Mouse (Mus musculus) stomach, embryonic 16.5 days (tissue): ENCODE measurements at regions not wholly inside any gene's neighbourhood (a gene's known extent, or its start where the extent isn't known, plus 50 kb on each side); places are given as distances from the start of the nearest gene placed in this dataset.

Experiments
- ATAC-seq: fragments of 200-750 bp; cut with Nextera tagmentation; 2 replicates; pipeline ENCODE4 v1.8.0; 2017; ENCODE audit warnings: moderate number of reproducible peaks, moderate TSS enrichment; ENCODE audit not compliant: insufficient read depth, low FRiP score
- H3K27ac ChIP-seq: fragments of 300-500 bp; sonication (generic); 2 replicates; pipeline ENCODE4 v1.5.1; 2014; ENCODE audit warnings: low read length
- H3K27me3 ChIP-seq: fragments of 300-500 bp; sonication (generic); 2 replicates; pipeline ENCODE4 v1.6.1; 2014; ENCODE audit warnings: low read length, control low read depth, mixed read lengths; ENCODE audit not compliant: control insufficient read depth, insufficient read depth
- H3K36me3 ChIP-seq: fragments of 300-500 bp; sonication (generic); 2 replicates; pipeline ENCODE4 v1.6.1; 2014; ENCODE audit warnings: low read length; ENCODE audit not compliant: control insufficient read depth, insufficient read depth
- H3K4me1 ChIP-seq: fragments of 300-500 bp; sonication (generic); 2 replicates; pipeline ENCODE4 v1.6.1; 2014; ENCODE audit warnings: low read length, control low read depth, mixed read lengths; ENCODE audit not compliant: control insufficient read depth, insufficient read depth
- H3K4me2 ChIP-seq: fragments of 300-500 bp; sonication (generic); 2 replicates; pipeline ENCODE4 v1.6.1; 2014; ENCODE audit warnings: low read depth, low read length, mixed read lengths
- H3K4me3 ChIP-seq: fragments of 300-500 bp; sonication (generic); replicated peaks from 2 replicates; pipeline ENCODE4 v1.5.1; 2014; ENCODE audit warnings: mild to moderate bottlenecking, low read length
- H3K9ac ChIP-seq: fragments of 300-500 bp; sonication (generic); 2 replicates; pipeline ENCODE4 v1.6.1; 2014; ENCODE audit warnings: low read length
- H3K9me3 ChIP-seq: fragments of 300-500 bp; sonication (generic); replicated peaks from 2 replicates; pipeline ENCODE4 v1.6.1; 2016; ENCODE audit warnings: low read length, control low read depth; ENCODE audit not compliant: control insufficient read depth
- WGBS: fragments of 180-500 bp; shearing (Covaris S2); extraction: QIAGEN DNeasy Blood & Tissue Kit; methylation state at CpG from one replicate; pipeline ENCODE4 v1.1.7; 2014; 5-methylcytosine and 5-hydroxymethylcytosine counted together

DNA sequence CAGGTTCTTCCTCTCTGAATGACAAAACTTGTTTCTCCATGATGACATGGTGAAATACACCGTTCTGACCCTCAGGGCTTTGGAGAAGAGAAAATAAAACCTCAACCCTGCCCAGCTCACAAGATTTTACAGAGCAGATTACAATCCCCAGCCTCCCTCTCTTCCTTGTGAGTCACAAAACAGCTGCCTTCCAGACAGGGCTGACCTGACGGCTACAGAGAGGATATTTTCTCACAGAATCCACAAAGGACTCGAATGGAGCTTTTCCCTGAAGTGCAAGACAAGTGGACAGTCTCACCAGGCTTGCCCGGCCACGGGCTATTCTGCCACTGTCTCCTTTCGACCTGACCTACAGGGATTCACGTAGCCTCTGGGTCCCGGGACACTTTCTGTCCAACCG is 318.8 kb downstream of the Sox9 start:
- no peaks in the 10 kb centered on the region for H3K27me3 ChIP-seq
- ATAC-seq: no peak
- 39% methylated on average over 9 of the region's 9 CpGs for WGBS
- H3K4me1 ChIP-seq: peaks cover 36% of the 10 kb centered on the region
- H3K4me3 ChIP-seq: no peak overlapping the region
- no peaks in the 10 kb centered on the region for H3K9me3 ChIP-seq
- H3K4me2 ChIP-seq: peak overlapping the region; percentile 34
- H3K27ac ChIP-seq: peak overlapping the region; percentile 86
- H3K36me3 ChIP-seq: no peaks in the 10 kb centered on the region
- H3K9ac ChIP-seq: peak overlapping the region; percentile 47

- Histone ChIP-seq H3K27me3 (no peaks in the 10 kb centered on the region), H3K36me3 (no peaks in the 10 kb centered on the region), H3K4me3 (no peak overlapping the region), H3K9ac (peak overlapping the region; percentile 47; the same call in 1 of the 2 replicates), H3K9me3 (no peaks in the 10 kb centered on the region), H3K4me1 (peaks cover 29% of the 10 kb centered on the region), H3K27ac (peak overlapping the region; percentile 86), H3K4me2 (peak overlapping the region; percentile 34)
- 51% methylated on average over 11 of the region's 11 CpGs for WGBS
- ATAC-seq: peak; percentile 83
Measured at GRCm38 (mm10) chr11:113101534-113101933, 319.5 kb downstream of the Sox9 start.

DNA sequence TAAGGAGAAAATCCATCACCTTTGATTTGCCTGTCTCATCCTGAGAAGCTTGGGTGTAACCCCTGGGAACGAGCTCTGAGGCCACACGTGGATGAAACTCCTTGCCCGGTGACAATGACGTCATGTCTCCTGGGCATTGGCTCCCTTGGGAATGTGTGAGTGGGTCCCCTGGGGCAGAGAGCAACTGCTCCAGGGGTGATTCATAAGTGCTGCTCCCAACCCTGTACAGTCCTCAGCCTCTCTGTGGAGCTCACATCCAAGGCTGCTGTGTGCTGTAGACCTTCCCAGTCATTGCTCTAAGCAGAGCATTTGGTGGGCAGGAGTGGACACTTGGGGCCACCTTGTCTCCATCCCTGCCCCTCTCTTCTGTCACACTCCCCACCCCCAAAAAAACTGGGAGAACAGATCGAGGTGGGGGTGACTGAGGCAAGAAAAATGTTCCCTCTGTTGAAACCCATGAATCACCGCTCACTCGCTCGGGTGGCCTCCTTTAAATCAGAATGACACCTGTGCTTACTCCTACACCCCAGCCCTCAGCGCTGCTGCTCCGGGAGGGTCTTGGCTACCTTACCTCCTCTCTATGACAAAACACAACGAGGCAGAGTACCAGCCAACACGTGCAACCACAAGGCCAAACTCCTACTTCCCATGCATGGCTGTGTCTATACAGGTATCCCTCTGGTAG is 321.3 kb downstream of the Sox9 start:
- no peak overlapping the region for H3K4me3 ChIP-seq
- peak overlapping the region; percentile 32; the same call in 1 of the 2 replicates for H3K27ac ChIP-seq
- no peaks in the 10 kb centered on the region for H3K36me3 ChIP-seq
- no peak for ATAC-seq
- no peaks in the 10 kb centered on the region for H3K27me3 ChIP-seq
- H3K4me2 ChIP-seq: no peak overlapping the region
- no peaks in the 10 kb centered on the region for H3K9me3 ChIP-seq
- 71% methylated on average over 12 of the region's 12 CpGs for WGBS
- peaks cover 28% of the 10 kb centered on the region for H3K4me1 ChIP-seq
- H3K9ac ChIP-seq: no peak overlapping the region

- Histone ChIP-seq H3K4me2 (no peak overlapping the region), H3K36me3 (no peaks in the 10 kb centered on the region), H3K9me3 (no peaks in the 10 kb centered on the region), H3K9ac (no peak overlapping the region), H3K27me3 (no peaks in the 10 kb centered on the region), H3K4me1 (peaks cover 26% of the 10 kb centered on the region), H3K27ac (no peak overlapping the region), H3K4me3 (no peak overlapping the region)
- WGBS: 50% methylated on average over 11 of the region's 11 CpGs
- 0 out of 2 replicates have a peak, but pooled peaks have one; percentile 25 for ATAC-seq
Measured at GRCm38 (mm10) chr11:113105371-113105770, 323.3 kb downstream of the Sox9 start.

- H3K4me1 ChIP-seq: peaks cover 19% of the 10 kb centered on the region
- no peak for ATAC-seq
- H3K9ac ChIP-seq: no peak overlapping the region
- H3K27me3 ChIP-seq: no peaks in the 10 kb centered on the region
- H3K9me3 ChIP-seq: no peaks in the 10 kb centered on the region
- H3K4me2 ChIP-seq: no peak overlapping the region
- H3K4me3 ChIP-seq: no peak overlapping the region
- H3K27ac ChIP-seq: no peak overlapping the region
- 50% methylated on average over 16 of the region's 16 CpGs for WGBS
- no peaks in the 10 kb centered on the region for H3K36me3 ChIP-seq
Measured at GRCm38 (mm10) chr11:113107205-113107844, 325.3 kb downstream of the Sox9 start.

GRCm38 (mm10) chr11:113107966-113108699 is 326.1 kb downstream of the Sox9 start:
- Histone ChIP-seq H3K9ac (no peak overlapping the region), H3K27ac (no peak overlapping the region), H3K4me1 (peaks cover 15% of the 10 kb centered on the region; the same call in 1 of the 2 replicates), H3K4me3 (no peak overlapping the region), H3K36me3 (no peaks in the 10 kb centered on the region), H3K9me3 (no peaks in the 10 kb centered on the region), H3K27me3 (no peaks in the 10 kb centered on the region), H3K4me2 (no peak overlapping the region)
- 61% methylated on average over 10 of the region's 10 CpGs for WGBS
- ATAC-seq: no peak

- H3K27me3 ChIP-seq: no peaks in the 10 kb centered on the region
- H3K36me3 ChIP-seq: no peaks in the 10 kb centered on the region
- H3K4me3 ChIP-seq: no peak overlapping the region
- peaks cover 18% of the 10 kb centered on the region; the same call in 1 of the 2 replicates for H3K4me1 ChIP-seq
- no peak for ATAC-seq
- no peak overlapping the region for H3K9ac ChIP-seq
- no peak overlapping the region for H3K27ac ChIP-seq
- H3K9me3 ChIP-seq: no peaks in the 10 kb centered on the region
- H3K4me2 ChIP-seq: no peak overlapping the region
- 84% methylated on average over 4 of the region's 4 CpGs for WGBS
Measured at GRCm38 (mm10) chr11:113109096-113109495, 327.1 kb downstream of the Sox9 start.

DNA sequence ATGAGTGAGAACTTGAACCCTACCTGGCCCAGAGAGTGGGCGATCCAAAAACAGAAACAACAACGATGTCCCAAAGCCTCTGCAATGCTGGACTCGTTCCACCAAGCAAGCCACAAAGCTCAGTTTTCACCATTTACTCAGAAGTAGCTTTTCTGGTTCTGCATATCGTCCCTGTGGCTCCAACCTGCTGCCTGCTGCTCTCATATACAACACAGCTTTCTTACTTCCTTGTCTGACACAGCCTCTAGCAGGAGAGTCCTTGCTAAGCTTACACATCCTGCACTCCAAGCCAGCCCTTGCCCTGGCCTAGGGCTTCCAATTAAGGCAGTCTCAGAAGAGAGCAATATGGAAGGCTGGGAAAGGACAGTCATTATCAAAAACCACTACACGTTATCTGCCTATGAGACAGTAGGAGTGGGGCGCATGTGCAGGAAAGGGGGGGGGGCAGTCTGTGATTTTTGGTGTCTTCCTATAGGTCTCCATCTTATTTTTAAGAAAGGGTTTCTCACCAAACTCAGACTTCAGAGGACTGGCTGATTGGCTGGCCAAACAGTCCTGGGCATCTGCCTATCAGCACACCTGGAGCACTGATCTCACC is 331.3 kb downstream of the Sox9 start:
- Histone ChIP-seq H3K4me2 (peak overlapping the region; percentile 13; the same call in 1 of the 2 replicates), H3K4me1 (peaks cover 9% of the 10 kb centered on the region; the same call in 1 of the 2 replicates), H3K9me3 (no peaks in the 10 kb centered on the region), H3K4me3 (no peak overlapping the region), H3K36me3 (no peaks in the 10 kb centered on the region), H3K9ac (no peak overlapping the region), H3K27me3 (no peaks in the 10 kb centered on the region), H3K27ac (peak overlapping the region; percentile 81)
- peak; percentile 76; the same call in 1 of the 2 replicates for ATAC-seq
- 60% methylated on average over 6 of the region's 6 CpGs for WGBS
